Comparison of ENCODE assay signal across 8 mouse cellular contexts in the genomic region with DNA sequence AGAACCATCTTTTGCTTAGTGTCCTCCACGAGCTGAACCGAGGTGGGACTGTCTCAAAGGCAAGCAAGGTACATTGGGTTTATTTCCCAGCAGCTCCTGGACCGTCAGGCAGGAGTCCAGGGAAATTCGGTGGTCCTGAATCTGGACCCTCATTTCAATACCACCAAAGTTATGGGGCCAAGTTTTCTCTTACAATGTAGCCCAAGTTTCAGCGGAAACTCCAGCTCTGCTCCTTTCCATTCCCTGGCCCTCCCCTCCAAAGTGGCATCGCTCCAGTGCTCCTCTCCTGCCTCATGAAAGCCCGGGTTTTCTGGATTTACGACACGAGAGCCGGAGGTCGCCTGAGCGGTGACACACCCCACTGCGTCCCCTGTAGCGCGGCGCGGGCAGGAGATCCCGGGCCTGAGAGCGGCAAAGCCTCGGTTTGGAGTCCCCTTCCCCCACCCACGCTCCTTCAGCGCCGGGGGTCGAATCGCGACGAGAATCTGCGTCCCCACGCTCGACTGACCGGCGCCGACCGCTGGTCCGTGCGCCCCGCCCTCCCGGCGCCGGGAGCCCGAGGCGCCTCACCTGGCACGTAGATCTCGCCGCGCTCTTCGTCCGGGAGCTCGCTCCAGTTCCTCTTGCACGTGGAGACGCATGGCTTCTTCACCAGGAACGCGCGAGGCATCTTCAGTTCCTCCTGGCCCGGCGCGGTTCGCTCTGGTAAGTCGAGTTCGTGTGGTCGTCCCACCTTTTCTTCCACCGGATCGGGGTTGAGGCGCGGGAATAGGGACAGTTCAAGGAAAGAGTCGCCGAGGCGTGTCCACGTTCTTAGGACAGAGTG. TPM values are rescaled to one million over a fixed set of nuclear protein-coding genes. Genes with fewer than 3 reads are reported as not detected.
DNase-seq lines count a peak whose midpoint lies in the region; ATAC-seq and TF ChIP-seq lines count a peak whose summit lies in the region.

No protein-coding gene starts in this region.

- no peaks in the 10 kb centered on the region for H3K36me3 ChIP-seq in heart, adult 2 months (ENCODE audit: control insufficient read depth, insufficient read depth, low read length)
- H3K36me3 ChIP-seq in hindbrain, embryonic 13.5 days, result no peaks in the 10 kb centered on the region
- H3K36me3 ChIP-seq in liver, embryonic 14.5 days (replicated peaks; ENCODE audit: control insufficient read depth, insufficient read depth, low read depth), result no peaks in the 10 kb centered on the region

- H3K9me3 ChIP-seq in hindbrain, embryonic 13.5 days, result no peaks in the 10 kb centered on the region
- no peaks in the 10 kb centered on the region for H3K9me3 ChIP-seq in liver, embryonic 14.5 days (ENCODE audit: control insufficient read depth, low read length)

- no peaks in the 10 kb centered on the region for H3K79me2 ChIP-seq in heart, adult 2 months (replicated peaks; ENCODE audit: control insufficient read depth, insufficient read depth, low read length)

- peak overlapping the region; percentile 61 for H3K4me2 ChIP-seq in hindbrain, embryonic 13.5 days
- peak overlapping the region; percentile 42 for H3K4me2 ChIP-seq in liver, embryonic 14.5 days (ENCODE audit: low read depth)

- peaks cover 17% of the 10 kb centered on the region for H3K27me3 ChIP-seq in heart, adult 2 months (ENCODE audit: control insufficient read depth, insufficient read depth, low read length)
- H3K27me3 ChIP-seq in hindbrain, embryonic 13.5 days, result peaks cover 100% of the 10 kb centered on the region
- peaks cover 57% of the 10 kb centered on the region for H3K27me3 ChIP-seq in liver, embryonic 14.5 days (ENCODE audit: control insufficient read depth, insufficient read depth, low read length)

- peaks cover 2% of the 10 kb centered on the region; the same call in 1 of the 2 replicates for H3K4me1 ChIP-seq in heart, adult 2 months (ENCODE audit: control insufficient read depth, insufficient read depth, low read length)
- peaks cover 18% of the 10 kb centered on the region for H3K4me1 ChIP-seq in hindbrain, embryonic 13.5 days (replicated peaks)
- H3K4me1 ChIP-seq in liver, embryonic 14.5 days (replicated peaks; ENCODE audit: control insufficient read depth in 2 of 2, insufficient read depth in 2 of 2, low read length in 1 of 2), result no peaks in the 10 kb centered on the region

- H3K4me3 ChIP-seq in heart, adult 2 months, result peak overlapping the region; percentile 34
- peak overlapping the region; percentile 36 for H3K4me3 ChIP-seq in hindbrain, embryonic 13.5 days
- H3K4me3 ChIP-seq in liver, embryonic 14.5 days (ENCODE audit: insufficient read depth in 1 of 2, low read depth in 2 of 2, low read length in 2 of 2), result peak overlapping the region in 1 of 2 experiments; percentile 32; a peak in 2 of 4 replicates

- no peak for TF ChIP-seq EP300 in heart, adult 2 months (IDR thresholded peaks at IDR 0.05; ENCODE audit: insufficient read depth, low read depth, low read length)
- TF ChIP-seq EP300 in liver, embryonic 14.5 days (IDR thresholded peaks at IDR 0.05; ENCODE audit: low read depth), result no peak

- intact Hi-C loops in heart, adult 2 months (cut with DNase I), result no loop called here

- no peak for DNase-seq in heart, adult 2 months
- no peak for DNase-seq in heart, adult 9 months (ENCODE audit: low spot score in 2 of 2)
- peak; percentile 37 for DNase-seq in R1 (ENCODE audit: low read depth, low spot score)
- DNase-seq in liver, embryonic 14.5 days (ENCODE audit: low read depth in 3 of 3, low spot score in 3 of 3), result no peak
- peak; percentile 43 for DNase-seq in testis, postnatal 14 days (ENCODE audit: low spot score)
- DNase-seq in adrenal gland, postnatal 14 days, result no peak
- no peak for DNase-seq in ovary, adult 18-20 months (ENCODE audit: low spot score)

- no peak overlapping the region for H3K27ac ChIP-seq in heart, adult 2 months
- H3K27ac ChIP-seq in hindbrain, embryonic 13.5 days, result no peak overlapping the region
- H3K27ac ChIP-seq in liver, embryonic 14.5 days, result no peak overlapping the region

- ATAC-seq in hindbrain, embryonic 13.5 days (ENCODE audit: low FRiP score), result no peak
- no peak for ATAC-seq in liver, embryonic 14.5 days (ENCODE audit: insufficient read depth)

- no peak for TF ChIP-seq POLR2A in heart, adult 2 months (IDR thresholded peaks at IDR 0.05; ENCODE audit: insufficient read depth, low read depth, low read length)

- H3K9ac ChIP-seq in heart, adult 2 months (ENCODE audit: low read depth, low read length), result no peak overlapping the region; the same call in 1 of the 2 replicates
- H3K9ac ChIP-seq in hindbrain, embryonic 13.5 days, result peak overlapping the region; percentile 51; the same call in 1 of the 2 replicates
- no peak overlapping the region for H3K9ac ChIP-seq in liver, embryonic 14.5 days (replicated peaks)

- no peak for TF ChIP-seq CTCF in heart, adult 2 months (IDR thresholded peaks at IDR 0.05)
- TF ChIP-seq CTCF in liver, embryonic 14.5 days (IDR thresholded peaks at IDR 0.05; ENCODE audit: low read depth), result no peak

- 2% methylated on average over 69 of the region's 69 CpGs for WGBS in heart, adult 2 months
- under 1% methylated on average over 69 of the region's 69 CpGs for WGBS in hindbrain, embryonic 13.5 days
- 2% methylated on average over 69 of the region's 69 CpGs for WGBS in liver, embryonic 14.5 days (ENCODE audit: insufficient replicate concordance)

RNA-seq across cellular contexts. Expression of a gene that starts 0.6 kb away (rescaled TPM):
- total RNA-seq in heart, adult 2 months (2021), result not detected
- polyA plus RNA-seq in heart, adult 2 months (2012; rRNA removed), result 0.04 TPM in 1 of 2 replicates, not detected in the other
- polyA plus RNA-seq in hindbrain, embryonic 13.5 days (2015; fragmentation: Nextera tagmentation; extraction: Ambion mirVana), result 0.21 TPM in 1 of 2 replicates, not detected in the other
- polyA plus RNA-seq in liver, embryonic 14.5 days (2012; rRNA removed), result 0.01 and 0.02 TPM in 2 replicates
- polyA plus RNA-seq in liver, embryonic 14.5 days (2014; fragmentation: Nextera tagmentation; extraction: Ambion mirVana), result not detected in 2 replicates
- total RNA-seq in adrenal gland, postnatal 14 days (2021), result not detected in 2 replicates

RNA-seq across cellular contexts. Expression of a gene that starts 8.0 kb away (rescaled TPM):
- 1 to 10 TPM; 3.0 to 3.3 TPM for total RNA-seq in heart, adult 2 months (2021)
- 3.0 and 3.1 TPM in 2 replicates for polyA plus RNA-seq in heart, adult 2 months (2012; rRNA removed)
- 2.2 and 2.9 TPM in 2 replicates for polyA plus RNA-seq in hindbrain, embryonic 13.5 days (2015; fragmentation: Nextera tagmentation; extraction: Ambion mirVana)
- polyA plus RNA-seq in liver, embryonic 14.5 days (2012; rRNA removed), result 1.3 and 1.5 TPM in 2 replicates
- polyA plus RNA-seq in liver, embryonic 14.5 days (2014; fragmentation: Nextera tagmentation; extraction: Ambion mirVana), result 1.4 and 1.8 TPM in 2 replicates
- 7.3 and 8.0 TPM in 2 replicates for total RNA-seq in adrenal gland, postnatal 14 days (2021)

RNA-seq across cellular contexts. Expression of a gene that starts 41.8 kb away (rescaled TPM):
- 10 to 100 TPM; 50.2 to 58.6 TPM for total RNA-seq in heart, adult 2 months (2021)
- 18.7 and 37.1 TPM in 2 replicates for polyA plus RNA-seq in heart, adult 2 months (2012; rRNA removed)
- 71.2 and 80.6 TPM in 2 replicates for polyA plus RNA-seq in hindbrain, embryonic 13.5 days (2015; fragmentation: Nextera tagmentation; extraction: Ambion mirVana)
- polyA plus RNA-seq in liver, embryonic 14.5 days (2012; rRNA removed), result 69.9 and 87.7 TPM in 2 replicates
- 115 and 129 TPM in 2 replicates for polyA plus RNA-seq in liver, embryonic 14.5 days (2014; fragmentation: Nextera tagmentation; extraction: Ambion mirVana)
- total RNA-seq in adrenal gland, postnatal 14 days (2021), result 106 and 113 TPM in 2 replicates

RNA-seq across cellular contexts. Expression of a gene that starts 49.5 kb away (rescaled TPM):
- 1 to 10 TPM; 3.9 to 5.2 TPM for total RNA-seq in heart, adult 2 months (2021)
- polyA plus RNA-seq in heart, adult 2 months (2012; rRNA removed), result 11.4 and 13.0 TPM in 2 replicates
- 80.3 and 81.1 TPM in 2 replicates for polyA plus RNA-seq in hindbrain, embryonic 13.5 days (2015; fragmentation: Nextera tagmentation; extraction: Ambion mirVana)
- 9.0 and 9.3 TPM in 2 replicates for polyA plus RNA-seq in liver, embryonic 14.5 days (2012; rRNA removed)
- polyA plus RNA-seq in liver, embryonic 14.5 days (2014; fragmentation: Nextera tagmentation; extraction: Ambion mirVana), result 4.7 and 5.5 TPM in 2 replicates
- total RNA-seq in adrenal gland, postnatal 14 days (2021), result 10.4 and 11.8 TPM in 2 replicates

RNA-seq across cellular contexts. Expression of a gene that starts 50.2 kb away (rescaled TPM):
- total RNA-seq in heart, adult 2 months (2021), result 10 to 100 TPM; 27.0 to 27.5 TPM
- polyA plus RNA-seq in heart, adult 2 months (2012; rRNA removed), result 36.1 and 56.9 TPM in 2 replicates
- 77.2 and 79.7 TPM in 2 replicates for polyA plus RNA-seq in hindbrain, embryonic 13.5 days (2015; fragmentation: Nextera tagmentation; extraction: Ambion mirVana)
- polyA plus RNA-seq in liver, embryonic 14.5 days (2012; rRNA removed), result 21.0 and 25.6 TPM in 2 replicates
- polyA plus RNA-seq in liver, embryonic 14.5 days (2014; fragmentation: Nextera tagmentation; extraction: Ambion mirVana), result 8.5 and 10.0 TPM in 2 replicates
- 54.8 and 62.0 TPM in 2 replicates for total RNA-seq in adrenal gland, postnatal 14 days (2021)

Comparison
In these comparisons a context has a peak if more than half of its experiments do, and no peak if none do; other contexts are left out.
1. DNase-seq: peak in R1 (single experiment) and testis, postnatal 14 days (single experiment); none in heart, adult 2 months (0 of 2), heart, adult 9 months (0 of 2), liver, embryonic 14.5 days (0 of 3), adrenal gland, postnatal 14 days (single experiment) and ovary, adult 18-20 months (single experiment).